Mouse (Mus musculus) spleen, postnatal 10 days (tissue): ENCODE measurements around the gene Speg.

Source experiments
- DNase-seq, 2 experiments: peaks; one replicate each; pipeline ENCODE4 v3.0.0; 2021 to 2022; ENCODE audit warnings: low spot score in 2 of 2

The Speg gene

DNA sequence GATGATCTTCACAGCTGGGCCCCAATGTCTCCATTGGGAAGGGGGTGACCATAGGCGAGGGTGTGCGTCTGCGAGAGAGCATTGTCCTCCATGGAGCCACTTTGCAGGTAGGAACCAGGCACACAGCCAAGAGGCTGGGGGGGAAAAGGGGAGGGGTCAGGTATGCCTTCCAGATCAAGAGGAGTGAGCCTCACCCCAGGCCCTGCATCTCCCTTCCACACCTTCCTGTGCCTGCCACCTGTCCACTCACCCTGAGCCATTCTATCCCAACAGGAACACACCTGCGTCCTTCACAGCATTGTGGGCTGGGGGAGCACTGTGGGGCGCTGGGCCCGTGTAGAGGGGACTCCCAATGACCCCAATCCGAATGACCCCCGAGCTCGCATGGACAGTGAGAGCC, 67.1 kb downstream of the Speg start:
- DNase-seq = no peak

DNA sequence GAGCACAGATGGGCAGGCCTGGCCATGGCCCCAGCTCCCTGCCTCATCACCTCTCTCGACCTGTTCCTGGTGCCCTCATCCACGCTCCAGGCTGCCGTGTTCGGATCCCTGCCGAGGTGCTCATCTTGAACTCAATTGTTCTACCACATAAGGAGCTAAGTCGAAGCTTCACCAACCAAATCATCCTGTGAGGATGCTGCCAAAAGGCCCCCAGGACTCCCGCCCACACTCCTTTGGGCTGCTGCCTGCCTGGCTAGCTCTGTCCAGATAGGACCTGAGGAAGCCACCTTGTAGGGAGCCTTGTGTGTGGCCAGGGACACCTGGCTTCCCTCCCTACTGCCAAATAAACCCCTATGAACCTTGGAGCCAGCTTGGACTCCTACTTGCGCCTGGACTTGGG, 67.7 kb downstream of the Speg start:
- no peak for DNase-seq

DNA sequence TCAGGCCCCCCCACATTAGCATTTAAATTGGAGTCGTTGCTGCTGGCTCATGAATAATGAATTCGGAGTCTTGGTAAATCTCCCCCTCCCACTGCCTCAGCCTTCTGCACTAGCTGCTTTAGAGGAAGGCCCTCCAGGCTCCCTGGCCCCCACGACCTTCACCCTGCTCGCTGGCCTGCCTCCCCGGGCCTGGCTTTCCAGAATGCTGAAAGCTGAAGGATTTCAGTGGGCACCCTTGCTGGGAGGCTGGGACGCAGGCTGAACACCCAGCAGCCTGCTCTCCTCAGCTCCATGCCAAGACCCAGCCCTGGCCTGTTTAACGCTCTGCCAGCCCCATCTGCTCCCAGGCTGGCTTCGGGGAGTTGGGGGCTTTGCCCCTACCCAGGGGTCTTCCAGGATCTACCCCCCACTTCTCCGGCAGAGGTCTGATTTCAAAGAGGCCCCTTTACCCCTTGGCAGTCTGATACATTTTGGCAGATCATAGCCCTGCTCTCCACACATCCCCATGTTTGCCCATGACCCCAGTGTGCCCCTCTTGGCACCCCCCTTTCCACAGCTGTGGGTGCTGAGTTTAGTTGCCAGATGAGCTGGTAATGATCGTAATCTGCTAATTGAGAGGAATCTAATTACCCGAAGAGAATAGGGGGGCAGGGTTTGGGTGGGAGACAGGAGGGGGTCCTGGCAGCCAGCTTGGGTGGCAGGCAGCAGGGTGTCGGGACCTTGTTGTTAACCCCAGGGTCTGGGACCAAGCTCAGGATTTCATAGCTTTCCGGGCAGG, 68.3 kb downstream of the Speg start:
- no peak for DNase-seq

DNA sequence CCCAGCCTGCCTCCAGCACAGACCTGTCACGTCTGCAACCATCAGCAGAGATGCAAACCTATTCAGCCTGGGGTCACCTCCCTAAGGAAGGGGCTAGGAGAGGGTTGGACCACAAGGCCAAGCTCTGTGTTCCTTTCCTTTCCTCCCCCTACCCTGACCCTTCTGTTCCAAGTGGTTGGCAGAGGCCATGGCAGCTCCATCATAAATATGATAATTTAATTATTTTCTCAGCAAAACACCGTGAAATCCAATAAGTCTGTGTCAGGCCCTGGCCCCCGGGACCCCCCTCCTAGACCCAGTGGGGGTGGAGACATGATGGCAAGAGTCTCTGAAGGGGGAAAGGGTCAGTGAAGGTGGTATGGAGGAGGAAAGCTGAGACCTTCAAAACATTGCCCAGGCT, 69.1 kb downstream of the Speg start:
- no peak for DNase-seq

DNA sequence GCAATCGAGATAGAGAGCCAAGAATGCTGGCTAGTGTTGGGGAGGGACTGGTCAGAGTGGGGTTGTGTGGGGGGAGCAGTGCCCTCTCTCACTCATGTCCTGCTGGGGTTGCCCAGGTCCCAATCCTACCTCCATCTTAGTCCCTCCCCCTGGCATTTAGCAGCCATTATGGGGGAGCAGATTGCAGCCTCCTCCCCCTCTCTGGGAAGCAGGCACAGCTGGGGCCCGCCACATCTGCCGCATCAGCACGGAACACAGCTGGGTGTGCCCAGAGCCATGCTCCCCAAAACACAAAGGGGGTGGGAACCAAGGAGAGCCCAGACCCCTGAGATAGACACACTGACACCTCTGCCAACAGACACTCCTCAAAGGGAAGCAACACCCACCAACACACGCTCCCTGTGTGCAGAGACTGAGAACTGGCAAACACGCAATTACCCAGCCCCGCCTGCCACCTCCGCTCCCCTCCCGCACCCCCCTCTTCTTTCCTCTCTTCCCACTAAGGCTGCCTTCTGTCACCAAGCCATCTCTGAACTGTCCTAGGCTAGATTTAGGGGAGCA, 70.1 kb downstream of the Speg start:
- DNase-seq = no peak

DNA sequence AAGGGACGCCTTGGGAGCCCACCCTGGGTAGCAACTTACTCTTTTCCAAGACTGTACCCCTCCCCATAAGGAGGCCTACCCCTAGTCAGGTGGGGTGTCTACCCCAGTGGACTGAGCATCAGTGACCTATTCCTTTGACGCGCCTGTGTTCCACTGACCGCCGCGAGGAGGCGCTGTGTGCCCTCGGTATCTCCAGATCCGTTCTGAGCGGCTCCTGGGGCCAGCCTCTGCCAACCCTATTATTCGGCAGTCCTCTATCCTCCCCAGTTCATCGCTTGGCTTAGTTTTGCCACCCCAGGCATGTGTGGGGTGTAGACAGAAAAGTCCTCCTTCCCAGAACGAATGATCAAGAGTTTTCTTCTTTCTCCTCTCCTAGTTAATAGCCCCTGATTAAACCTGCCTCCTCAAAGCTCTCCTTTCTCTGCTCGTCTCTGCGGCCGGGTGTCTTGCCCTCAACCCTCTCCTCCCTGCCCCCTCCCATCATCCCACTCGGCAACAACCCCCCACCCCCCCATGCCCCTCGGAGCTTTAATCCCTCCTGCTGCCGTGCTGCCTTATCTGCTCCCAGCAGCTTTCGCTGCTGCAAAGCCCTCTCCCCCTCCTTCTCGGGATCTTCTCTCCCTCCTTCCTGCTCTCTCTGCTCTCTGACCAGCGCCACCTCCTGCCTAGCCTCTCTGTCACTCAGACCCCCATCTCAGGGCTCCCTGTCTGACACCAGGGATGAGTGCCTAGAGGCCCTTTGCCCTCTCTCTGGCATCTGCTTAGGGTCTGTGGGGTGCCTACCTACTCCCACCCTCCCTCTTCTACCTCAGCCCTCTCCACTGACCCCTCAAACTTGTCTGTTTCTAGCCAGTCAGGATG, 70.9 kb downstream of the Speg start:
- peak; percentile 63 to 86 for DNase-seq

DNA sequence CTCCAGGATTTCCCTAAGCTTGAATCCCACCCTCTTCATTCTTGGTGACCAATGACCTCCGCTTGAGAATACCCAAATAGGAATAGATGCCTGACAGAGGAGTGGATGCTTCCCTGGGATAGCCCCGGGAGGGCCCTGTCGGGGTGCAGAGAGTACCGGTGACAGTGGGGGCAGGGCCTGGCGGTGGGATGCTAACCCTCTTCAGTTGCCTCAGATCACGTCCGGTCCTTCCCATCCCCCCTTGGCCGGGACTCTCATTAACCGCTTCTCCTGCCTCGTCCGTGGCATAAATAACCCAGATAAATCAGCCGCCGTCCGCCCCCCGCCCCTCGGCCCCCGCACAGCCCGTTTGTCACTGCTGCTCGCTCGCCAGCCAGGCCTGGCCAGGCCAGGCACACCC, 71.6 kb downstream of the Speg start:
- DNase-seq = no peak

DNA sequence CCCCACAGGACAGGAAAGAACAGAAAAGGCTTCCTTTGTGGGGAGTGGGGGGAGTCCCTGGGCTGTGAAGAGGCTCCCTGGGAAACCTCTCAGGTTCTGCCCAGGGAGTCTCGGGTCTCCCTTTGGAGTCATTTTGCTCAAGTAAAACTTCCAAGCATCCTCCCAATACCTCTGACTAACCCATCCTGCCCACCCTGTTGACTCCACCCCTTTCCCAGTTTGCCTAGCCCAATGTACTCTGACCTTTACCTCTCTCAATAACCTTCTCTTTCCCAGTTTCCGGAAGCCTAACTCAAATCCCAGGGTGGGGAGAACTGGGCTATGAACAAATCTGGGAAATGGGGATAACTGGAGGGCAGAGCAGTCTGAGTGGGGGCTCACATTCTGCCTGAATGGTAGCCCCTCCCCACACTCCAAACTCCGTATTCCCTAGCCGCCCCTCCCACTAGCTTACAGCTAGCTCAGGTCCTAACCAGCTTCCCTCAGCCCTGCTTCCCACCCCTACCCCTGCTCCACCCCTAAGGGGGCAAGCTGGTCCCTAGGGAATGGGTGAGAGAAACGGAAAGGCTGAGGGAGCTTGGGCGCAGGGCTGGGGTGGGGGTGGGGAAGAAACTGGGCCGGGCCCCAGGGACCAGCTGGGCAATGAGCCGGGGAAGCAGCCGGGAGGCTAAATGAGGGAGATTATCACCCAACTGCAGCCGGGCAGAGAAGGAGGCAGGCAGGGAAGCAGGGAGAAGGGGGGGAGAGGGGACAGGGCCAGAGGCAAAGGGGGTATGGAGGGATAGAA, 72.4 kb downstream of the Speg start:
- DNase-seq = no peak

DNA sequence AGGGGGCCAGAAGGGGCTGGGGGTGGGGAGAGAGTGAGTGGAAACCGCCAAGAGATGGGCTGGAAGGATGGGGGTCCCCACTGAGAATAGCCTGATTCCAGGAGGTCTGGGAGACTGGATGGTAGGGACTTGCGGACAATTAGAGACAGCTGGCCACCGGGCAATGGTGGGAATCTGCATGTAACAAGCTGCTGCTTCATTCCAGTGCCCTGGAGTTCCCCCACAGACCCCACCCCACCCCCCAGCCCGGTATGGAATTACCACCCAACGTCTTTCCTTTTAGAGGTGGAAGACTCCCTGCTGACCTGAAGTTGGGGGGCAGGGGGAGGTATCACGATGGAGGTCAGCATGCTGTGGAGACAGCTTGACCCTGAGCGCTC, 72.9 kb downstream of the Speg start:
- no peak for DNase-seq

DNA sequence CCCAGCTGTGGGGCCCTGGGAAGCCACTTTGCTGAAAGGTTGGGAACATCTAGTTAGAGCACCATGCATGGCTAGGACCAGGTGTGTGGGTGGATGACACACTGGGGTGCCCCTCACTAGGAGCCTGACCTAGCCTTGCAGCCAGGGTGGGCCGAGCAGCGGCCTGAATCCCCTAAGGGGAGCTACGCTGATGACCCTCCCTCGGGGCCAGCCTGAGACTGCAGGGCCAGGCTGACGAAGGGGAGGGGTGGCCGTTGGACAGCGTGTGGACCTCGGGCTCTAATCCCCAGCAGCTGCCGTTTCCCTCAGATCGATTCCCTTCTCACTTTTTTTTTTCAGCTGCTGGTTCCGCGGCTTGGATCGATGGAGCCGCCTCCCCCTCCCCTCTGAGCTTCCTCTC, 73.8 kb downstream of the Speg start:
- no peak for DNase-seq

DNA sequence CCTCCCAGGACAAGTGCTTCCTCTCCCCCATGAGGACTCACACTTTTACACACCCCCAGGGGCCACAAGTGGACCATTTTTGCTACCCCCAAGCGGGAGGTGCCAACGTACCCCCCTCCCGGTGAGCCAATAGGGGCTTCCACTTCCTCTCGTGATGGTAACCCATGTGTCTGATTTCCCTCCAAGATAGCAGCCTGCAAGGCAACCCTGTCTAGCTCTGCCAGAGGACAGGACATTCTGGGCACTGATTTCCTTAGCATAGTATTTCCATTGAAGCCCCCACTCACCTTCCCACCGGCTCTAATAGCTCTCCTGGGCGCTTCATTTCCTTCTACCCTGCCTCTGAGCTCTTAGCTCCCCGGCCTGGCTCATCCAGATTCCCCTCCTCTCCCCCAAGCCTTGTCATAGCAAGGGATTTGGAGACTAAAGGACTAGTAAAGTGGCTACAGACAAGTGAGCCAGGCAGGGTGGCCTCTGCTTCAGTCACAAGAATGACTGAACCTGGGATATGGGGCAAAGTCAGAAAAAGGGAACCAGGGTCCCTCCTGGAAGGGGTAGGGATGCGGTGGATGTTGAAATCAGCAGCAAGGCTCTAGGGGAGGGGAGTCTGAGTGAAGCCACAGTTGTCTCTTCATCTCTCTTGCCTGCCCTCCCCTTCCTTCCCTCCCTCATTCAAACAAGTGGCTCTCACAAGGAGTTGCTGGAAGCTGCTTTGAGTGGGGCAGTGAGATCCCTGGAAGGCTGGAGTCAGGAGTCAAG, 74.5 kb downstream of the Speg start:
- no peak for DNase-seq

DNA sequence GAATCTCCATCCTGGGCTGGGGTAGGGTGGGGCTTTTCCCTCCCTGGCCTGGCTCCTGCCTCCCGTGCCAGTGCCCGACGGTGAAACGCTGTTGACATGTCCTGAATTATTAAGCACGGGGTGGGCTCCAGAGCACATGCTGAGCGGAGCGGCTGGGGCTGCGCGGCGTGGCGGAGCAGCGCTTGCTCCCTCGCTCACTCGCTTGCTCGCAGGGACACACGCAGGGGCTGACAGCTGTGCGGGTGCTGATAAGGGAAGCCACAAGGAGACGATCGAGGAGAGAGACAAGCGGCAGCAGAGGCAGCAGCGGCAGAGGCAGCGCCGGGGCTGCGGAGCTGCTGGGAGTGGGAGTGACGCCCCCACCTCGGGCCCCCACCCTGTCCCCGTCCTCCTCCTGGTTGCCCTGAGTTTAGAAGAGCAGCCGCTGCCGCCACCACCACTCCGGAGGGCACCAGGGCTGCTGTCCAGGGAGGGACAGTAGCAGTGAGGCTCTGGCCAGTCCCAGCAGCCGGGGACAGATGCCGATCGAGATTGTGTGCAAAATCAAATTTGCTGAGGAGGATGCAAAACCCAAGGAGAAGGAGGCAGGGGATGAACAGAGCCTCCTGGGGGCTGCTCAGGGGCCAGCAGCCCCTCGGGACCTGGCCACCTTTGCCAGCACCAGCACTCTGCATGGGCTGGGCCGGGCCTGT, 75.4 kb downstream of the Speg start, which contains the start of gene Asic4:
Gene Asic4, plus strand, starts transcription at position 123 of the 692 bp plus-strand sequence.
- DNase-seq = peak in 1 of 2 experiments; percentile 51

DNA sequence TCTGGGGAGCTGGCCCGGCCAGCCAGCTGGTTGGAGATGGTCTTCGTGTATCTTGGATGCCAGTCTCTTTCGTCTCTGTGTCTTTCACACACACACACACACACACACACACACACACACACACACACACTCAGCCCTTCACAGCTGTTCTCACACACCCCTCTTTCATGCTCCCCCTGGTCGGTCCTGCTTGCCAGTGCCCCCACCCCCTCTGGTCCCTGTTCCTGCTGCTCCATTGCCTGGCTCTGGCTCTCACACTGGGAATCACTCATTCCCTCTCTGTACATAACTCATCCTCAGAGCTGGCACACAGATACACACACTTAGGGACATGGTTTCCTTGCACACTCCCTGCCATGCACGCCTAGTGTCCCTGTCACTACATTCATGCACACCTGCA, 76.8 kb downstream of the Speg start:
- DNase-seq = no peak

DNA sequence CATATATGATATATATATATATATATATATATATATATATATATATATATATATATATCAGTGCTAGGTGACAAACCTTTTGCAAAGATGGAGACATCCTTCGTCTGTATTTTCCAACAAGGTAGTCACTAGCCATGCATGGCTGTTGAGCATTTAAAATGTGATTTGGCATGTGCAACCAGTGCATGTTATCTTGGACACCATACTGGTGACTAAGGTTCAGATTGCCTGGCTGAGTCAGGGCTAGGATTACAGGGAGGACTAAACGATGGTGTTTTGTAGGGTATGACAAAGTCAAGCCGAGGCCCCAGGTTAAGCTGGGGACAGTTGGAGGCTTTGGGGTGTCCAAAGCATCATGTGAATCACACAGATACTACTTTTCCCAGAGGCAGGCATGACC, 80.3 kb downstream of the Speg start:
- no peak for DNase-seq

DNA sequence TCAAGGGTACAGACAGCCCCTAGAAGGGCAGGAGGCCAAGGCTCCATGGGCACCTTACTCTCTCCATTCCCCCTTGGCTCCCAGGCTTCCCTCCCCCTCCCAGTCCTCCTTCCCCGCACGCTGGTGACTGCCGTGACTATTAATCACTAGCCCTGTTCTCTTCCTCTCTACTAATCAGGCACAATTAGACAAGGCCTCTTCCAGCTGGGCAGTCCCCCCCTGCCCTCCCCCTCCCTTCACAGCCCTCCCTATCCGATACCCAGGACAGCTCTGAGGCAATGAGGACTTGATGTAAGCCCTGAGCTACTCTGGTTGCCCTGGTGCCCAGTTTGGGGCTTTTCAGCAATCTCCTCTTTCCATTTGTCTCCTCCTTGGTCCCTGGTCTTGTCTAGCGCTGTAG, 80.9 kb downstream of the Speg start:
- DNase-seq = no peak

DNA sequence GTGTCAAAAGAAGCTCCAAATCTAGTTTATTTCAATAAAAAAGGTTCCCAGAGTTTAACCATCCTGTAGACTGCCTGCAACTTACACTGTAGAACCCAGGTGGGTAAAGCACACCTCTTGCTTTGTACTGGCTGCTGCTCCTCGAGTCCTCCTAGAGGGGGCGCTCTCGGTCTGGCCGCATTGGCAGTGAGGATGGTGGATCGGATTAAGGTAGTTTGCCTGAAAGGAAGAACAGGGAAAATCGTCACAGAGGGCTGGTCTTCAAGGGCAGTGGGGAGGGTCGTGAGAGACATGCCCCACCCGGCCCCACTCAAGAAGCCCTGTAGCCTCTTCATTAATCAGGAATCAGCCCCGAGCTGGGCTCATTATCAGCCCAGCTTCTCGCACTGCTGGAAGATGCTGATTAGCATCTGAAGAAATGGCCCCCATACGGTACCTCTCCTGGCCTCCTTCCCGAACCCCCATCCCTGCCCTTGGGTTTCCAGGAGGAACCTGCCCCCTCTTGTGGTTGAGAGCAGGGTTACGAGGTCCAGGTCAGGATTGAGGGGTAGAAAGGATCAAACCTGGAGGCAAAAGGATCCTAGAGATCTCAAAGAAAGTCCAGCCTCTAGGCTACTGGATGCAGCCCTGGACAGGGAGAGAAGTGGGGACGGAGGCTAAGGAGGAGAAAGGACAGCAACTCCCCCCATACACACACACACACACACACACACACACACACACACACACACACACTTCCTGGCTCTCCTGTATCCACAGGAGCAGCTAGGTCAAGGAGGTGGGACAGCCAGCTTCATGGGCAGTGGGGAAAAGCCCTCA, 81.9 kb downstream of the Speg start:
- DNase-seq = peak in 1 of 2 experiments; percentile 50

DNA sequence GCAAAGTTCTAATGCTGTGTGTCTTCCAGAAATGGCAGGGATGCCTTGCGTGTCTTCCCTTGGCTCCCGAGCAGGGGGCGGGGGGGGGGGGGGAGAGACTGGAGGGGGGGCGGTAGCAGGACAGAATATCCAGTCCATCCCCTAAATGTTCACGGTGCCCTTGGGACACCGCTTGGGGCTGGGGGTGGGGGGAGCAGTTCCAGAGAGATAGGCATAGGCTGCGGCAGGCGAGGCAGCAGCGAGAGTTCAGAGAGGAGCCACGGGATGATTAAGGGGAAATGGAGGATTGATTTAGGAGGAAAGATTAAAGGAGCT, 82.6 kb downstream of the Speg start:
- DNase-seq = no peak

DNA sequence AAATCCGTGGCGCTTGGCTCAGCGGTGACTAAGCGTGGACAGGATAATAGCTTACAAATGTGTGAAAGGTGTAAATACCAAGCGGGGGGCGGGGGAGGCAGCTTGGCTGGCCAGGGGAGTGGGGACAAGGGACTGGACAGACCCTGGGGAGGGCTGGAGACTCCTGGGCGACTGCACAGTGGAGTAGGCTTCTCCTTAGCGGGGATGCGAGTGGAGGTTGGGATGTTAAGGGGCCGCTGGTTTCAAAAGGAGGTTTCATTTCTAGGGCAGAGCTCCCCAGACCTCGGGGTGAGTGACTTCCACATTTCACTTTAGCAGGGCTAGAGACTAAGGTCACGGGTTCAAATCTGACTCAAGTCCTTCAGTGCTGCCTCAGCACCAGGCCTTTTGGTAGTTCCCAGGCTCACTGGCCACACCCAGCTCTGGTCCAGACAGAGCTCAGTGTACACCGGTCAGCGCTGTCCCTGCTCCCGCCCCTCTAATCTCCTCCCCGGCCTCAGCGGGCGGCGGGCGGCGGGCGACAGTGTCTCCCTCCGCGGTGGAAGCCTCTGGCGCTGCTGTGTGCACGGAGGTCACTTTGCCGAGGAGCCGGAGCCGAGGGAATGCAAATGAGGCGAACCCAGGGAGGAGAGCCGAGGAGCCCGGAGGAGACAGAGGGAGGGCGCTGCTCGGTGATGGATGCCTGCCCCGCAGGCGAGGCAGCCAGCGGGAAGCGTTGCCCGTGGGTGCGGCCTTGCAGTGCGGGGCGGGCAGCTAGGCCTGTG, 83.1 kb downstream of the Speg start:
- DNase-seq = no peak
